Mouse (Mus musculus) layer of hippocampus, postnatal 14 days (tissue): ENCODE measurements around the gene Pigz. TPM values are rescaled to one million over a fixed set of nuclear protein-coding genes. Genes with fewer than 3 reads are reported as not detected.
"Not testable (repeated sequence)": the region's sequence is repeated elsewhere in the genome, so short reads cannot be mapped to it uniquely, and the experiment has no call there.

ENCODE experiments used
- DNase-seq, 2 experiments: peaks; one replicate each; pipeline ENCODE4 v3.0.0; 2021 to 2022; ENCODE audit warnings: low spot score in 2 of 2, mixed read lengths in 1 of 2
- total RNA-seq, 2 experiments: library from RNA; stranded (reverse); gene quantifications; 2 replicates each; pipeline ENCODE4 v1.2.3; 2021

Gene Pigz
- total RNA-seq, 2 experiments from 2014 or later: 10.5 to 13.1 TPM

- DNase-seq: no peak
Observed at GRCm38 (mm10) chr16:31927412-31927811, 6.2 kb upstream of the Pigz start.

DNA sequence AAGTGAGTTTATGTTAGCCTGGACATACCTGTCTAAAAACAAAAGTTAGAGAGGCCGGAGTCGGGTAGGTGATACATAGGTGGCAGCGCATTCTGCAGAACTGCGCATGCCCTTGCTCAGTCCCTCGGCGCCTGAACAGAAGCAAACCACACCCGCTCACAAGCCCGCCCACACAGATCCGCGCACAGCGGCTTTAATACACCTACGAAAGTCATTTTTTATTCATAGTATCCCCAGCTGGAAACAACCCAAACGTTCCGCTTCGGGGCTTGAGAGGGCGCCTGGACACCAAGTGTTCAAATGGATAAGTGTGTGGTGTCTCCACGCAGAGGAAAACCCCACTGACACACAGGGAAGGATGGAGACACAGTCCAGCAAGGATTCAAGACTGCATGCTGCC is 2.3 kb upstream of the Pigz start:
- DNase-seq: no peak

DNA sequence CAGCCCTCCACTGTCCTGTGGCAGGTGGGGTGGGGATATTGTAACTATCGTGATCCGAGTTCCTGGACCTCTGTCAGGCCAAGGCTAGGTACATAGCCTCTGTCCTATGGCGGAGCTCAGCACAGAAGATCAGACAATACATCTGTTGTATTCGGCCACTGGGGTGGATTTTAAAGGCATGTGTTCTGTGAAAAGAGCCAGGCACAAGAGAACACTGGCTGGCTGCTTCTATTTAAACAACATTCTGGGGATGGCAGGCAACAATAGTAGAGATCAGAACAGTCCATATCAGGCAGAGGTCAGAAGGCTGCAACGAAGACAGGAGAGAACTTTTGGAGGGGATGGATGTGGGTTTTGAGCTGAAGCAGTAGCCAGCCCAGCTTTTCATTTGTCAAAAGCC is 1.4 kb upstream of the Pigz start:
- peak in 1 of 2 experiments; percentile 20 for DNase-seq

DNA sequence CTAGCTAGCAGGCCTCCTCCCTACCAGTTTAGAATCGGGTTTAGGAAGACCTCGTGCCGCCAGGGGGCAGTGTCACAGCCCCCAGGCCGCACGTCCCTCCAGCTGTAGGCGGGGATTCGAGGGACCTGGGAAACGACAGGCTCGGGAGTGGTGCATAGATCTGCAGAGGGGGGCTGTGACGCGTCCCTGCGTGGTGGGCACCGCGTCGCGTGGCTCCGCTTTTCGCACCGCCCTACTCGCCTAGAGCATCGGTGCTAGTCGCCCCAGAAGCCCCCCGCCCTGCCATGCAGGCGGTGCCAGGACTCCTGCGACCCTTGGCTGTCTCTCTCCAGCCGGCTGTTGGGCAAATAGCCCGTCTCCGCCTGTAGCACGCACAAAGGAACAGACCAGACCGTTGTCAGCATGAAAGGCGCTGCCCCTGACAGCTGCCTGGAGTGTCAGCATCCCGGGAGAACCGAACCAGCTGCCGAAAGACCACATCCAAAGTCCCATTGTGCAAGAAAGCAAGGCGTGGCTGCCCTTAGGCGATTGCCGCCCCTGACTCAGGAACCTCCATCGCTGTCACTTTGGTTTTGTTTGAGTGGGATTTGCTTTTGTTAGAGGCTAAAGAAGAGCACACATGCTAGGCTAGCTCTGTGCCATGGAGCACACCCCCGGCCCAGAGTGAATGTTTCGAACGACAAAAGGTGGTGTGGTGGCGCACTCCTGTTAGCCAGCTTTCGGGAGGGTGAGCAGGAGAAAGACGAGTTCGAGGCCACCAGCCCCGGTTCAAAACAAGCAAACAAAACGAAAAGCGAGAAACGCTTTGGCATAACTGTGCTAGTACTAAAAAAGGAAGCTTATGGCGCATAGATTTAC is 582 bp upstream of the Pigz start:
- peak; percentile 92 to 94 for DNase-seq

- DNase-seq: no peak
Observed at GRCm38 (mm10) chr16:31934550-31935010, 929 bp downstream of the Pigz start.

GRCm38 (mm10) chr16:31935091-31935979 is 1.7 kb downstream of the Pigz start:
- DNase-seq: no peak

DNA sequence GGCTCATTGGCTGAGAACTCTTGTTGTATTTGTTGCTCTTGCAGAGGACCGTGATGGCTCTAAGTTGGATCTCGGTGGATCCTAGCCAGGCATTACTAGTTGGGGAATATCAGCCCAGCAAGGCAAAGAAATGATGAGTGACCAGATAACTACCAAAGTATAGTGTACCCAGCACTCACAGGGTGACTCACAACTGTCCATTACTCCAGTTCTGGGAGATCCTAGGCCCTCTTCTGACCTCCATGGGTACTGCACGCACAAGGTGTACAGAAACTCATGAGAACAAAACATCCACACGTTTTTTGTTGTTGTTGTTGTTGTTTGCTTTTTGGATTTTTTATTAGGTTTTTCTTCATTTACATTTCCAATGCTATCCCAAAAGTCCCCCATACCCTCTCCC is 2.9 kb downstream of the Pigz start:
- no peak for DNase-seq

DNA sequence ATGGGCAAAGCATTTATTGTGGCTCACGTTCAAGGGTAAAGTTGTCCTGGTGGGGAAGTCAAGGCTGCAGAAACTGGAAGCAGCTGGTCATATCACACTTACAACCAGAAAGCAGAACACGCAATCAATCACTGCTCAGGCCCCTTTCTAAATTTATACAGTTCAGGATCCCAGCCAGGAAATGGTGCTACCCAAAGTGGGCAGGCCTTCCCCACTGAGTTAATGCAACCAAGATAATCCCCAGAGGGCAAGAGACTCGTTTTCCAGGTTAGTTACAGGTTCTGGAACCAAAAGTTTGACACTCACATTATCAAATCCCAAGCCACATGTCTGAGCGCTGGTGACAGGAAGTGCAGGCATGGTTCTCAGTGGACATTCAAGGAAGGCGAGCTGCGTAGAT is 5.2 kb downstream of the Pigz start:
- no peak for DNase-seq

DNA sequence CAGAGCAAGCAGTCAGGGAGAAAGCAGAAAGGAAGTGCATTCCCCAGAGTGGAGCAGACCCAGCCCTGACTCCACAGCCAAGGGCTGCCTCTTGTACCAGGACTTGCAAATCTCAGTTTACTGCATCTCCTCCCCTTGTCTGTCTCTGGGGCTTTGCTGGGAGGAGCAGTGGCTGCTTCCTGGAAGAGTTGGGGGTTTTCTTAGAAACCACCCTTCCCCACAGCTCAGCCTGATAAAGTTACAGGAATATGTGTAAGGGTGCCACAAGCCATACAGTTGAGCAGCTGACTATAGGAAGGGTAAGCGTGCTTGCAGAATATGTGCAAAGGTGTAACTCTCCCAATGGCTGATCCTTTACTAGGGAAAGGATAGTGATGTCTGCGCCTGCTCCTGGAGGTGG is 6.9 kb downstream of the Pigz start:
- no peak for DNase-seq

DNA sequence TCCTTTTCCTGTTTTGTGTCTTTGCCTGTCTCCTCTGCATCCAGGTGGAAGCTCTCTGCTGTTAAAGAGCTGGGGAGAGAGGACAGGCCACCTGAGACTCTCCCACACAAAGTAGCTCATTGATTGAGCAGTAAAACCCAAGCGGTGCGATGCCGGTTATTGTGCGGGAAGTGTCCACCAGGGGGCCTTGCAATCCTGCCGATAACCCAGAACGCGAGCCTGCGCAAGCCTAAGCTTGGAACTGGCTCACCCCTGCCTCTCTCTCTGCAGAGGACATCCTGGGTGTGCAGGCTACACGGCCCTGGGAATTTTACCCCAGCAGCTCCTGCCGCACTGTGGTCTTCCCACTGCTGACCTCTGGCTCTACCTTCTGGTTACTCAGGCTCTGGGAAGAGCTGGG is 10.3 kb downstream of the Pigz start:
- peak; percentile 77 to 80 for DNase-seq

DNA sequence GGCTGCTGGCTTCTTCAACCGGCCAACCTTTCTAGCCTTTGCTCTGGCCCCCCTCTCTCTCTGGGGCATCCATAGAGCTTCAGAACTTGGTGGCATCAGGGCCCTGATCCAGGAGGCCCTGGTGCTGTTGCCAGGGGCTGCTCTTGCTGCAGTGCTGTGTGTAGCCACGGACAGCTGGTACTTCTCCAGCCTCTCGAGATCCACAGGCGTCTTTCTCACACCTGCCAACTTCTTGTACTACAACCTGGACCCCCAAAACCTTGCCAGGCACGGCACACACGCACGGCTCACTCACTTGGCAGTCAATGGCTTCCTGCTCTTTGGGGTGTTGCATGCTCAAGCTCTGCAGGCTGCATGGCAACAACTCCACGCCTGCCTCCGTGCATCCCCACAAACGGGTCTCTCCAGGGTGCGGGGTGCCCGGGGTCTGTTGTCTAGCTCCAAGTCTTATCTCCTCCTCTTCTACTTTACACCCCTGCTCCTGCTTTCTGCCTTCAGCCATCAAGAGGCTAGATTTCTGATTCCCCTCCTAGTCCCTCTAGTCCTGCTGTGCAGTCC is 11.1 kb downstream of the Pigz start:
- no peak for DNase-seq

GRCm38 (mm10) chr16:31945372-31945771 is 11.7 kb downstream of the Pigz start:
- no peak for DNase-seq

DNA sequence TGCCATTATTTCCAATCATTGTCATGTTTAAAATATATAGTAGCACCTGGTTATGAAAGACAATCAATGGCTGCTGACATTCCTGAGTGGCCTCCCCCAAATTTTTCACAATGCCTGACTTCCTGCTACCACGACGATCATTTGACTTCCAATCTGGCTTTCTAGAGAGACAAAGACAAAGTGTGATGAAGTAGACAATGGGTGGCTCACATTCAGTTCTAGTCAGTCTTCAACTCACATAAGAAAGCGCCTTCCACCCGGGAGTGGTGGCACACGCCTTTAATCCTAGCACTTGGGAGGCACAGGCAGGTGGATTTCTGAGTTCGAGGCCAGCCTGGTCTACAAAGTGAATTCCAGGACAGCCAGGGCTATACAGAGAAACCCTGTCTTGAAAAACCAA is 12.3 kb downstream of the Pigz start:
- not testable (repeated sequence) for DNase-seq

DNA sequence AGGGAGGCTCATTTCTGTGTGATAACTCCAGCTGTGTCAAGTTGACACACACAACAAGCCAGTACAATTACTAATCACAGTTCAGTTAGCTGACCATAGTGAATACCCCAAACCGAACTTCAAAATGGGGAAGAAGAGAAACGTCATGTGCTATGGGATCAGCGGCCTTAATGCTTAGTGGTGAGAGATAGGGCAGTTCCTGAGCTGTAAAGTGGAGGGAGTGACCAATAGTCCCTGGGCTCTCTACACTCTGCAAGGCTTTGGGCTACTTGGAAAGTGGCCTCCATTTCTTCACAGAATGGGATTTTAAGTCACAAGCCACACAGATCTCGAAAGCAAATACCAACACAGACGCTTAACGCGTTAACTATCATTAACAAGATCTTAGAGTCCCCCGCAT is 13.7 kb downstream of the Pigz start:
- DNase-seq: no peak

- DNase-seq: no peak
Observed at GRCm38 (mm10) chr16:31947901-31948316, 14.3 kb downstream of the Pigz start.

DNA sequence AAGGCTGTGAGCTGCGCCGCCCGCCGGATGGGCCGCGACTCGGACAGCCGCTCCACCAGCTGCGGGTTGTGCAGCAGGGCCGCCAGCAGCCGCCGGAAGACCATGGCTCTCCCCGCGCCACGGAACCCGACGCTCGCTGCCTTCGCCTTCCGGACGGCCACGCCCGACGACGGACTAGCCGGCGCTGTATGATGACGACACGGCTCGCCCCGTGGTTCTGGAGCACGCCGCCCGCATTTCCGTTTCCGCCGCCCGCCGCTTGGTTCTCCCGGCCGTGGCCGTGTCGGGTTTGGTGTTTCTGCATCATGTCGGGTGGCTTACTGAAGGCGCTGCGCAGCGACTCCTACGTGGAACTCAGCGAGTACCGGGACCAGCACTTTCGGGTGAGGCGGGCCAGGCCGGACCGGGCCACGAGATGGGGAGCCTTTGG is 14.7 kb downstream of the Pigz start, which contains the start of the genes 0610012G03Rik and Ncbp2:
0610012G03Rik (minus strand) TSS at position 150 of the 430 bp plus-strand sequence.
Ncbp2 (plus strand) TSS at position 169 of the 430 bp plus-strand sequence.
- DNase-seq: peak; percentile 96 to 97

DNA sequence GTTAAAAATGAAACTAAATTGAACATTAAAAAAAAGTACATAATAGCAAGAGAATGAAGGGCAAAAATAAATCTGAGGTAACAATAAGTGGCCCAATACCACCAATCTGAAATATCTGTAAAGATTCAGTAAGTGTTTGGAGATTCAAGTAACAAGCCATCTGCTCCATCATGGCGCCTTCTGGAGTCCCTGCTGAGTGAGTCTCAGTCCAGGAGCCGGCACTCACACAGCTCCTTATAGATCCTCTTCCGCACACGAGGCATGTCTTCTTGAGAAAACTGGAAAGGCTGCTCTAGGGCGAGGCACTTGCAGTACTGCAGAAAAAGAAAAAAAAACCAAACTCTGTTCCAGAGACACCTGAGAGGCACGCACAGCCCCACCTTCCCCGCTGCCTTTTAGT is 29.6 kb downstream of the Pigz start:
- no peak for DNase-seq

DNA sequence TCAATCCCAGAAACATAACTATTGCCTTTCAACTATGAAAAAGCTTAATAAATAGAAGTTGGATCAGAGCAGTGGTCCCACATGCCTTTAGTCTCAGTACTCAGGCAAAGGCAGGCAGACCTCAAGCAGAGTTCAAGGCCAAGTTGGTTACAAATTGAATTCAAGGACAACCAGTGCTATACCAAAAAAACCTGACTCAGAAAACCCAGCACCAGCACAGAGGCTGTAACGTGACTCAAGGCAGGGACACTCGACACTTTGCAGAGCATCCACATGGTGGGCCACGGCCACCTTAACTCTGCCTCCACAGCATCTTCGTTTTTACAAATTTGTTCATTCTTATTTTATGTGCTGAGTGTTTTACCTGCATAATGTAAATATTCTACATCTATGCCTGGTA is 41.6 kb downstream of the Pigz start:
- DNase-seq: no peak

GRCm38 (mm10) chr16:31979501-31979900 is 45.9 kb downstream of the Pigz start:
- DNase-seq: no peak

- DNase-seq: no peak
Observed at GRCm38 (mm10) chr16:31980946-31981345, 47.3 kb downstream of the Pigz start.

GRCm38 (mm10) chr16:31992039-31992438 is 58.4 kb downstream of the Pigz start:
- no peak for DNase-seq
